Mouse (Mus musculus) bone marrow macrophage, adult 2 months (primary cell): ENCODE results near the gene Sestd1.

Source experiments
- CTCF ChIP-seq: IDR thresholded peaks from 2 replicates; pipeline ENCODE4 v1.5.1; 2012; ENCODE audit warnings: low read depth, mild to moderate bottlenecking, low read length, moderate library complexity
- POLR2A ChIP-seq: IDR thresholded peaks from 2 replicates; pipeline ENCODE4 v1.6.1; 2012; ENCODE audit warnings: mild to moderate bottlenecking, low read depth, low read length, borderline replicate concordance

- TF ChIP-seq CTCF (no peak), POLR2A (no peak)
These were observed 11.7 kb downstream of the Sestd1 start for GRCm38 (mm10) chr2:77268612-77269239.
